8 mouse cellular contexts compared by ENCODE assay signal in genomic region chr9:56824900-56825299, GRCm38 (mm10). TPM values are rescaled to one million over a fixed set of nuclear protein-coding genes. Genes with fewer than 3 reads are reported as not detected.
DNase-seq lines count a peak whose midpoint lies in the region; ATAC-seq and TF ChIP-seq lines count a peak whose summit lies in the region.
"Had no signal": no experiment of that assay in that cellular context is flagged by ENCODE, and none has a peak within 500 bp of the region (broad histone marks: within the 10 kb centered on the region; RNA-seq: fewer than 3 reads in every experiment).

No protein-coding gene starts in this region.

- 3% methylated on average over 3 of the region's 3 CpGs for WGBS in kidney, embryonic 15.5 days
- 7% methylated on average over 3 of the region's 3 CpGs for WGBS in neural tube, embryonic 15.5 days

- H3K9ac ChIP-seq in MEL (ENCODE audit: control insufficient read depth, low read depth, low read length, poor library complexity, severe bottlenecking): no peak overlapping the region
- H3K9ac ChIP-seq in kidney, embryonic 15.5 days: no peak overlapping the region
- no peak overlapping the region for H3K9ac ChIP-seq in neural tube, embryonic 15.5 days (replicated peaks)

- no peak for TF ChIP-seq POLR2A in MEL (IDR thresholded peaks at IDR 0.05; ENCODE audit: control insufficient read depth in 1 of 2, insufficient read depth in 1 of 2, low read depth in 1 of 2, low read length in 2 of 2, poor library complexity in 1 of 2)

- peak; percentile 71 for TF ChIP-seq CTCF in layer of hippocampus, adult 2 months (conservative IDR thresholded peaks at IDR 0.05)
- peak in 2 of 3 experiments; percentile 33 to 34; a peak in 4 of 6 replicates for TF ChIP-seq CTCF in MEL (IDR thresholded peaks at IDR 0.05 in 2 of 3, conservative IDR thresholded peaks at IDR 0.05 in 1 of 3; ENCODE audit: control insufficient read depth in 1 of 3, insufficient read depth in 1 of 3, low read depth in 2 of 3, low read length in 3 of 3, poor library complexity in 1 of 3, severe bottlenecking in 1 of 3)

- H3K79me2 ChIP-seq in MEL (ENCODE audit: control insufficient read depth, insufficient read depth, low read length, poor library complexity): no peaks in the 10 kb centered on the region

- TF ChIP-seq EP300 in MEL (IDR thresholded peaks at IDR 0.05; ENCODE audit: low read depth in 1 of 2, low read length in 2 of 2): no peak

- TF ChIP-seq RAD21 in MEL (IDR thresholded peaks at IDR 0.05; ENCODE audit: low read depth, low read length): no peak; the same call in 1 of the 2 replicates

- peak; percentile 24 to 60 for DNase-seq in layer of hippocampus, adult 2 months (ENCODE audit: low spot score in 2 of 2)
- DNase-seq in layer of hippocampus, postnatal 14 days (ENCODE audit: low spot score in 2 of 2): no peak
- peak; percentile 10 for DNase-seq in MEL (ENCODE audit: low read depth, low spot score)
- peak; percentile 19 for DNase-seq in c-Kit-positive CD71-negative TER-119-negative erythroid progenitor cells, embryonic 14.5 days (ENCODE audit: low read depth)

- ATAC-seq in kidney, embryonic 15.5 days (replicated peaks; ENCODE audit: low FRiP score): no peak
- ATAC-seq in neural tube, embryonic 15.5 days (ENCODE audit: low FRiP score): 0 out of 2 replicates have a peak, but pooled peaks have one; percentile 48
- ATAC-seq in megakaryocyte-erythroid progenitor cell, adult 5-6 weeks (replicated peaks; ENCODE audit: low FRiP score, low TSS enrichment, poor library complexity, severe bottlenecking): no peak

- H3K9me3 ChIP-seq in MEL (replicated peaks; ENCODE audit: insufficient read depth, low read length): no peaks in the 10 kb centered on the region
- no peaks in the 10 kb centered on the region for H3K9me3 ChIP-seq in kidney, embryonic 15.5 days (replicated peaks)
- no peaks in the 10 kb centered on the region for H3K9me3 ChIP-seq in neural tube, embryonic 15.5 days (replicated peaks)

- no peaks in the 10 kb centered on the region for H3K36me3 ChIP-seq in MEL (ENCODE audit: control insufficient read depth in 1 of 2, insufficient read depth in 2 of 2, low read length in 2 of 2)
- no peaks in the 10 kb centered on the region for H3K36me3 ChIP-seq in kidney, embryonic 15.5 days
- H3K36me3 ChIP-seq in neural tube, embryonic 15.5 days: no peaks in the 10 kb centered on the region

- H3K4me3 ChIP-seq in layer of hippocampus, adult 2 months: no peak overlapping the region
- H3K4me3 ChIP-seq in MEL (ENCODE audit: control insufficient read depth in 1 of 2, insufficient read depth in 1 of 2, low read depth in 2 of 2, low read length in 2 of 2): no peak overlapping the region
- H3K4me3 ChIP-seq in kidney, embryonic 15.5 days (replicated peaks): no peak overlapping the region
- H3K4me3 ChIP-seq in neural tube, embryonic 15.5 days (replicated peaks): no peak overlapping the region

- H3K4me1 ChIP-seq in MEL (ENCODE audit: control insufficient read depth in 1 of 2, insufficient read depth in 2 of 2, low read length in 2 of 2): no peaks in the 10 kb centered on the region
- peaks cover 19% of the 10 kb centered on the region for H3K4me1 ChIP-seq in kidney, embryonic 15.5 days
- H3K4me1 ChIP-seq in neural tube, embryonic 15.5 days: peaks cover 38% of the 10 kb centered on the region

- H3K27me3 ChIP-seq in MEL (ENCODE audit: control insufficient read depth in 1 of 2, insufficient read depth in 2 of 2, low read length in 2 of 2): peaks cover 0 to 12% of the 10 kb centered on the region in 2 experiments; a peak in 3 of 4 replicates
- peaks cover 24% of the 10 kb centered on the region for H3K27me3 ChIP-seq in kidney, embryonic 15.5 days
- 0 out of 2 replicates have a peak, but pooled peaks cover 5% of the 10 kb centered on the region for H3K27me3 ChIP-seq in neural tube, embryonic 15.5 days (replicated peaks)

- H3K27ac ChIP-seq in layer of hippocampus, adult 2 months: no peak overlapping the region
- no peak overlapping the region for H3K27ac ChIP-seq in MEL (ENCODE audit: control insufficient read depth, low read depth, low read length)
- H3K27ac ChIP-seq in kidney, embryonic 15.5 days: no peak overlapping the region
- H3K27ac ChIP-seq in neural tube, embryonic 15.5 days (replicated peaks): no peak overlapping the region; the same call in 1 of the 2 replicates

- peak overlapping the region; percentile 61; the same call in 1 of the 2 replicates for H3K4me2 ChIP-seq in kidney, embryonic 15.5 days
- peak overlapping the region; percentile 57; the same call in 1 of the 2 replicates for H3K4me2 ChIP-seq in neural tube, embryonic 15.5 days

TF ChIP-seq in MEL, 35 proteins besides CTCF, POLR2A, EP300 and RAD21:
- TF ChIP-seq POLR2AphosphoS2 (IDR thresholded peaks at IDR 0.05; ENCODE audit: low read length) (no peak), SMC3 (IDR thresholded peaks at IDR 0.05; ENCODE audit: low read depth, low read length) (0 out of 2 replicates have a peak, but pooled peaks have one; percentile 26)
TF ChIP-seq in MEL: peak in this region for 1.

RNA-seq across cellular contexts. Expression of gene Lingo1, which starts 28.6 kb away (rescaled TPM):
- 100 to 1,000 TPM; 249 to 268 TPM for total RNA-seq in layer of hippocampus, adult 2 months (2021)
- total RNA-seq in layer of hippocampus, postnatal 14 days (2021): 100 to 1,000 TPM; 293 to 311 TPM
- not detected in 2 replicates for total RNA-seq in MEL (2012; rRNA removed)
- polyA plus RNA-seq in MEL (2012; ENCODE audit: insufficient read depth in 1 of 2, insufficient read length in 2 of 2, low read depth in 1 of 2, low replicate concordance in 2 of 2, missing spikeins in 1 of 2): not detected
- 3.2 and 4.5 TPM in 2 replicates for polyA plus RNA-seq in kidney, embryonic 15.5 days (2015; fragmentation: Nextera tagmentation; extraction: Ambion mirVana)
- polyA plus RNA-seq in neural tube, embryonic 15.5 days (2015; fragmentation: Nextera tagmentation; extraction: Ambion mirVana): 67.4 and 72.2 TPM in 2 replicates
- not detected in 2 replicates for total RNA-seq in megakaryocyte-erythroid progenitor cell, adult 5-6 weeks (2014; fragmentation: Nextera tagmentation)
- total RNA-seq in megakaryocyte-erythroid progenitor cell, adult 5-6 weeks (2017): not detected in 2 replicates
- total RNA-seq: common myeloid progenitor, adult 5-6 weeks had no signal

RNA-seq across cellular contexts. Expression of gene Odf3l1, which starts 39.6 kb away (rescaled TPM):
- total RNA-seq in layer of hippocampus, adult 2 months (2021): not detected
- not detected for total RNA-seq in layer of hippocampus, postnatal 14 days (2021)
- not detected in 2 replicates for total RNA-seq in MEL (2012; rRNA removed)
- not detected for polyA plus RNA-seq in MEL (2012; ENCODE audit: insufficient read depth in 1 of 2, insufficient read length in 2 of 2, low read depth in 1 of 2, low replicate concordance in 2 of 2, missing spikeins in 1 of 2)
- 0.17 and 0.22 TPM in 2 replicates for polyA plus RNA-seq in kidney, embryonic 15.5 days (2015; fragmentation: Nextera tagmentation; extraction: Ambion mirVana)
- 0.28 and 0.40 TPM in 2 replicates for polyA plus RNA-seq in neural tube, embryonic 15.5 days (2015; fragmentation: Nextera tagmentation; extraction: Ambion mirVana)
- total RNA-seq in megakaryocyte-erythroid progenitor cell, adult 5-6 weeks (2014; fragmentation: Nextera tagmentation): not detected in 2 replicates
- total RNA-seq in megakaryocyte-erythroid progenitor cell, adult 5-6 weeks (2017): not detected in 2 replicates
- total RNA-seq: common myeloid progenitor, adult 5-6 weeks had no signal

RNA-seq across cellular contexts. Expression of gene Cspg4, which starts 39.9 kb away (rescaled TPM):
- total RNA-seq in layer of hippocampus, adult 2 months (2021): 10 to 100 TPM; 17.4 to 18.4 TPM
- 10 to 100 TPM; 33.0 to 36.4 TPM for total RNA-seq in layer of hippocampus, postnatal 14 days (2021)
- 0.16 and 0.23 TPM in 2 replicates for total RNA-seq in MEL (2012; rRNA removed)
- under 1 TPM in 1 of 2 experiments, not detected in 1; 0.15 TPM for polyA plus RNA-seq in MEL (2012; ENCODE audit: insufficient read depth in 1 of 2, insufficient read length in 2 of 2, low read depth in 1 of 2, low replicate concordance in 2 of 2, missing spikeins in 1 of 2)
- 25.0 and 26.5 TPM in 2 replicates for polyA plus RNA-seq in kidney, embryonic 15.5 days (2015; fragmentation: Nextera tagmentation; extraction: Ambion mirVana)
- polyA plus RNA-seq in neural tube, embryonic 15.5 days (2015; fragmentation: Nextera tagmentation; extraction: Ambion mirVana): 10.5 and 13.1 TPM in 2 replicates
- total RNA-seq in megakaryocyte-erythroid progenitor cell, adult 5-6 weeks (2014; fragmentation: Nextera tagmentation): not detected in 2 replicates
- total RNA-seq in megakaryocyte-erythroid progenitor cell, adult 5-6 weeks (2017): not detected in 2 replicates
- total RNA-seq: common myeloid progenitor, adult 5-6 weeks had no signal

Comparison
In these comparisons a context has a peak if more than half of its experiments do, and no peak if none do; other contexts are left out.
1. DNase-seq: peak in layer of hippocampus, adult 2 months (2 of 2), MEL (single experiment) and c-Kit-positive CD71-negative TER-119-negative erythroid progenitor cells, embryonic 14.5 days (single experiment); none in layer of hippocampus, postnatal 14 days (0 of 2).
2. RNA of gene Lingo1, which starts 28.6 kb away (total RNA-seq): 293 to 311 TPM in layer of hippocampus, postnatal 14 days and 249 to 268 TPM in layer of hippocampus, adult 2 months; not detected in MEL and not detected in megakaryocyte-erythroid progenitor cell, adult 5-6 weeks; every median in the first group is over 100 times any median in the second.
3. RNA of gene Cspg4, which starts 39.9 kb away (total RNA-seq): 33.0 to 36.4 TPM in layer of hippocampus, postnatal 14 days and 17.4 to 18.4 TPM in layer of hippocampus, adult 2 months; 0.16 to 0.23 TPM in MEL and not detected in megakaryocyte-erythroid progenitor cell, adult 5-6 weeks; every median in the first group is over 10 times any median in the second.